Mouse (Mus musculus): ENCODE data around the gene Tdp1. TPM values are rescaled to one million over a fixed set of nuclear protein-coding genes. Genes with fewer than 3 reads are reported as not detected.

Tdp1 gene
- total and polyA plus RNA-seq, 2 experiments from 2014 or later, result 14.2 to 36.2 TPM

GRCm38 (mm10) chr12:99929160-99929559 lies 44.8 kb downstream of the Tdp1 start:
- H3K9me3 ChIP-seq (ENCODE audit: low read length), result no peaks in the 10 kb centered on the region
- H3K4me1 ChIP-seq (ENCODE audit: insufficient read depth, low read length), result peaks cover under 1% of the 10 kb centered on the region; the same call in 1 of the 2 replicates
- no peak overlapping the region for H3K9ac ChIP-seq (replicated peaks; ENCODE audit: low read length)
- ATAC-seq (no peak), DNase-seq (ENCODE audit: low spot score) (no peak)
- WGBS, result 80% methylated on average over 1 of the region's 1 CpGs
- no peak overlapping the region for H3K4me3 ChIP-seq (ENCODE audit: low read length)
- H3K27me3 ChIP-seq (ENCODE audit: insufficient read depth, low read length), result no peaks in the 10 kb centered on the region
- TF ChIP-seq CTCF (IDR thresholded peaks at IDR 0.05; ENCODE audit: low read depth), result no peak
- H3K27ac ChIP-seq, result no peak overlapping the region
- no peaks in the 10 kb centered on the region for H3K36me3 ChIP-seq (ENCODE audit: insufficient read depth, low read length)
- no peak overlapping the region for H3K4me2 ChIP-seq (ENCODE audit: low read depth, low read length)

GRCm38 (mm10) chr12:99932245-99932644 lies 47.9 kb downstream of the Tdp1 start:
- Histone ChIP-seq H3K4me2 (ENCODE audit: low read depth, low read length) (no peak overlapping the region), H3K4me3 (ENCODE audit: low read length) (no peak overlapping the region), H3K4me1 (ENCODE audit: insufficient read depth, low read length) (no peaks in the 10 kb centered on the region), H3K36me3 (ENCODE audit: insufficient read depth, low read length) (peaks cover 11% of the 10 kb centered on the region), H3K9me3 (ENCODE audit: low read length) (no peaks in the 10 kb centered on the region), H3K27ac (no peak overlapping the region), H3K27me3 (ENCODE audit: insufficient read depth, low read length) (no peaks in the 10 kb centered on the region), H3K9ac (replicated peaks; ENCODE audit: low read length) (no peak overlapping the region)
- DNase-seq (ENCODE audit: low spot score), result no peak
- WGBS, result 92% methylated on average over 4 of the region's 4 CpGs
- TF ChIP-seq CTCF (IDR thresholded peaks at IDR 0.05; ENCODE audit: low read depth), result no peak
- no peak for ATAC-seq

GRCm38 (mm10) chr12:99933630-99934029 lies 49.3 kb downstream of the Tdp1 start:
- DNase-seq (ENCODE audit: low spot score) (no peak), ATAC-seq (no peak)
- Histone ChIP-seq H3K36me3 (ENCODE audit: insufficient read depth, low read length) (peaks cover 11% of the 10 kb centered on the region), H3K4me3 (ENCODE audit: low read length) (no peak overlapping the region), H3K27ac (no peak overlapping the region), H3K4me2 (ENCODE audit: low read depth, low read length) (no peak overlapping the region), H3K9ac (replicated peaks; ENCODE audit: low read length) (no peak overlapping the region), H3K9me3 (ENCODE audit: low read length) (no peaks in the 10 kb centered on the region), H3K4me1 (ENCODE audit: insufficient read depth, low read length) (no peaks in the 10 kb centered on the region), H3K27me3 (ENCODE audit: insufficient read depth, low read length) (no peaks in the 10 kb centered on the region)
- TF ChIP-seq CTCF (IDR thresholded peaks at IDR 0.05; ENCODE audit: low read depth), result no peak
- 92% methylated on average over 3 of the region's 3 CpGs for WGBS

- Histone ChIP-seq H3K27ac (no peak overlapping the region), H3K36me3 (ENCODE audit: insufficient read depth, low read length) (peaks cover 11% of the 10 kb centered on the region), H3K4me2 (ENCODE audit: low read depth, low read length) (no peak overlapping the region), H3K9ac (replicated peaks; ENCODE audit: low read length) (no peak overlapping the region), H3K4me1 (ENCODE audit: insufficient read depth, low read length) (no peaks in the 10 kb centered on the region), H3K9me3 (ENCODE audit: low read length) (no peaks in the 10 kb centered on the region), H3K4me3 (ENCODE audit: low read length) (no peak overlapping the region), H3K27me3 (ENCODE audit: insufficient read depth, low read length) (no peaks in the 10 kb centered on the region)
- DNase-seq (ENCODE audit: low spot score), result no peak
- TF ChIP-seq CTCF (IDR thresholded peaks at IDR 0.05; ENCODE audit: low read depth), result no peak
- 79% methylated on average over 8 of the region's 8 CpGs for WGBS
- ATAC-seq, result no peak
Measured at GRCm38 (mm10) chr12:99935403-99935802, 51.1 kb downstream of the Tdp1 start.

- ATAC-seq (no peak), DNase-seq (ENCODE audit: low spot score) (no peak)
- Histone ChIP-seq H3K4me3 (ENCODE audit: low read length) (no peak overlapping the region), H3K27me3 (ENCODE audit: insufficient read depth, low read length) (no peaks in the 10 kb centered on the region), H3K9ac (replicated peaks; ENCODE audit: low read length) (no peak overlapping the region), H3K4me2 (ENCODE audit: low read depth, low read length) (no peak overlapping the region), H3K36me3 (ENCODE audit: insufficient read depth, low read length) (peaks cover 11% of the 10 kb centered on the region), H3K9me3 (ENCODE audit: low read length) (no peaks in the 10 kb centered on the region), H3K4me1 (ENCODE audit: insufficient read depth, low read length) (no peaks in the 10 kb centered on the region), H3K27ac (no peak overlapping the region)
- TF ChIP-seq CTCF (IDR thresholded peaks at IDR 0.05; ENCODE audit: low read depth), result no peak
- WGBS, result 77% methylated on average over 4 of the region's 4 CpGs
Measured at GRCm38 (mm10) chr12:99938476-99938875, 54.2 kb downstream of the Tdp1 start.

GRCm38 (mm10) chr12:99939179-99939578 lies 54.9 kb downstream of the Tdp1 start:
- ATAC-seq, result no peak
- 80% methylated on average over 6 of the region's 6 CpGs for WGBS
- Histone ChIP-seq H3K4me2 (ENCODE audit: low read depth, low read length) (no peak overlapping the region), H3K4me1 (ENCODE audit: insufficient read depth, low read length) (no peaks in the 10 kb centered on the region), H3K27ac (no peak overlapping the region), H3K27me3 (ENCODE audit: insufficient read depth, low read length) (no peaks in the 10 kb centered on the region), H3K9me3 (ENCODE audit: low read length) (no peaks in the 10 kb centered on the region), H3K36me3 (ENCODE audit: insufficient read depth, low read length) (peaks cover 11% of the 10 kb centered on the region), H3K4me3 (ENCODE audit: low read length) (no peak overlapping the region), H3K9ac (replicated peaks; ENCODE audit: low read length) (no peak overlapping the region)
- no peak for DNase-seq (ENCODE audit: low spot score)
- no peak for TF ChIP-seq CTCF (IDR thresholded peaks at IDR 0.05; ENCODE audit: low read depth)

GRCm38 (mm10) chr12:99940704-99941103 lies 56.4 kb downstream of the Tdp1 start:
- Histone ChIP-seq H3K27me3 (ENCODE audit: insufficient read depth, low read length) (no peaks in the 10 kb centered on the region), H3K9ac (replicated peaks; ENCODE audit: low read length) (no peak overlapping the region), H3K4me1 (ENCODE audit: insufficient read depth, low read length) (no peaks in the 10 kb centered on the region), H3K27ac (no peak overlapping the region), H3K4me2 (ENCODE audit: low read depth, low read length) (no peak overlapping the region), H3K36me3 (ENCODE audit: insufficient read depth, low read length) (peaks cover 11% of the 10 kb centered on the region), H3K9me3 (ENCODE audit: low read length) (no peaks in the 10 kb centered on the region), H3K4me3 (ENCODE audit: low read length) (no peak overlapping the region)
- no peak for TF ChIP-seq CTCF (IDR thresholded peaks at IDR 0.05; ENCODE audit: low read depth)
- 87% methylated on average over 7 of the region's 7 CpGs for WGBS
- ATAC-seq (no peak), DNase-seq (ENCODE audit: low spot score) (no peak)

Data from hindbrain, postnatal 0 days (tissue).